Mouse (Mus musculus) CH12.LX (cell line): Measurements from ENCODE around the gene Vmn2r73. TPM values are rescaled to one million over a fixed set of nuclear protein-coding genes. Genes with fewer than 3 reads are reported as not detected.

Experiments
- DNase-seq: peaks from one replicate; pipeline ENCODE4 v3.0.0-alpha.2; 2013; ENCODE audit errors: extremely low read depth
- H3K27ac ChIP-seq: 2 replicates; pipeline ENCODE4 v1.5.1; 2012; ENCODE audit warnings: low read depth, mild to moderate bottlenecking, control low read depth, moderate library complexity; ENCODE audit not compliant: insufficient read depth
- H3K27me3 ChIP-seq: replicated peaks from 2 replicates; pipeline ENCODE3; 2012; ENCODE audit warnings: inconsistent platforms
- H3K36me3 ChIP-seq, 2 experiments: replicated peaks in 1 of 2; 2 replicates each; pipeline versions ENCODE3 to v1.6.1; 2012; ENCODE audit warnings: inconsistent platforms in 1 of 2, low read length in 1 of 2, mild to moderate bottlenecking in 1 of 2, mixed read lengths in 1 of 2, moderate library complexity in 1 of 2; ENCODE audit not compliant: control insufficient read depth in 1 of 2, insufficient read depth in 1 of 2
- H3K4me1 ChIP-seq, 2 experiments: 2 replicates each; pipeline ENCODE4 v1.6.1; 2012; ENCODE audit warnings: inconsistent platforms in 1 of 2, moderate library complexity in 1 of 2; ENCODE audit not compliant: insufficient read depth in 2 of 2, control insufficient read depth in 1 of 2
- H3K4me2 ChIP-seq: 2 replicates; pipeline ENCODE4 v1.6.1; 2012; ENCODE audit warnings: low read depth, mild to moderate bottlenecking, control low read depth; ENCODE audit not compliant: poor library complexity, insufficient read depth, severe bottlenecking
- H3K4me3 ChIP-seq, 3 experiments: fragments of 150-350 bp in 1 of 3; sonication (generic) in 1 of 3; replicated peaks in 1 of 3; 2 replicates each; pipeline versions ENCODE3 to v1.5.1; 2011 to 2012; ENCODE audit warnings: low read depth in 2 of 3, low read length in 2 of 3, mild to moderate bottlenecking in 2 of 3, moderate library complexity in 2 of 3, control low read depth in 1 of 3, improper control_type of control experiment in 1 of 3, inconsistent platforms in 1 of 3, mixed read lengths in 1 of 3; ENCODE audit not compliant: poor library complexity in 1 of 3
- H3K79me2 ChIP-seq: replicated peaks from 2 replicates; pipeline ENCODE4 v1.6.1; 2012; ENCODE audit warnings: mild to moderate bottlenecking, moderate library complexity; ENCODE audit not compliant: control insufficient read depth, poor library complexity, insufficient read depth, severe bottlenecking; ENCODE audit errors: extremely low read depth
- H3K9ac ChIP-seq: 2 replicates; pipeline ENCODE4 v1.6.1; 2012; ENCODE audit warnings: low read depth, mild to moderate bottlenecking, control low read depth, moderate library complexity; ENCODE audit not compliant: insufficient read depth
- H3K9me3 ChIP-seq: replicated peaks from 2 replicates; pipeline ENCODE3; 2012; ENCODE audit warnings: low read length, inconsistent platforms, mixed read lengths
- CHD2 ChIP-seq: IDR thresholded peaks from 2 replicates; pipeline ENCODE4 v1.6.1; 2011; ENCODE audit warnings: low read length, improper control_type of control experiment
- ETS1 ChIP-seq: conservative IDR thresholded peaks from 2 replicates; pipeline ENCODE4 v1.6.1; 2012; ENCODE audit warnings: low read depth, mild to moderate bottlenecking, inconsistent platforms, low read length, improper control_type of control experiment, moderate library complexity
- JUN ChIP-seq: IDR thresholded peaks from 2 replicates; pipeline ENCODE4 v1.6.1; 2011; ENCODE audit warnings: low read depth, mild to moderate bottlenecking, low read length, improper control_type of control experiment, moderate library complexity; ENCODE audit not compliant: insufficient read depth
- MAFK ChIP-seq: IDR thresholded peaks from 2 replicates; pipeline ENCODE4 v1.6.1; 2011; ENCODE audit warnings: low read length, improper control_type of control experiment; ENCODE audit not compliant: insufficient replicate concordance
- MAZ ChIP-seq: IDR thresholded peaks from 2 replicates; pipeline ENCODE4 v1.6.1; 2012; ENCODE audit warnings: low read depth, mild to moderate bottlenecking, inconsistent platforms, low read length, improper control_type of control experiment, moderate library complexity
- MEF2A ChIP-seq: IDR thresholded peaks from 2 replicates; pipeline ENCODE4 v1.6.1; 2014; ENCODE audit warnings: low read depth, mild to moderate bottlenecking, inconsistent platforms, low read length, improper control_type of control experiment, borderline replicate concordance
- MXI1 ChIP-seq: IDR thresholded peaks from 2 replicates; pipeline ENCODE4 v1.6.1; 2011; ENCODE audit warnings: mild to moderate bottlenecking, low read depth, low read length, improper control_type of control experiment
- NRF1 ChIP-seq: IDR thresholded peaks from 2 replicates; pipeline ENCODE4 v1.6.1; 2014; ENCODE audit warnings: low read depth, mild to moderate bottlenecking, inconsistent platforms, low read length, improper control_type of control experiment, moderate library complexity
- POLR2A ChIP-seq: IDR thresholded peaks from 2 replicates; pipeline ENCODE4 v1.6.1; 2011; ENCODE audit warnings: low read depth, mild to moderate bottlenecking, improper control_type of control experiment, low read length
- RAD21 ChIP-seq: IDR thresholded peaks from 2 replicates; pipeline ENCODE4 v1.6.1; 2011; ENCODE audit warnings: low read depth, mild to moderate bottlenecking, low read length, improper control_type of control experiment, moderate library complexity
- RCOR1 ChIP-seq: conservative IDR thresholded peaks from 2 replicates; pipeline ENCODE4 v1.6.1; 2012; ENCODE audit warnings: low read depth, mild to moderate bottlenecking, inconsistent platforms, low read length, improper control_type of control experiment
- SIN3A ChIP-seq: IDR thresholded peaks from 2 replicates; pipeline ENCODE4 v1.6.1; 2012; ENCODE audit warnings: low read length, improper control_type of control experiment, inconsistent platforms
- SMC3 ChIP-seq: IDR thresholded peaks from 2 replicates; pipeline ENCODE4 v1.6.1; 2011; ENCODE audit warnings: low read depth, low read length, improper control_type of control experiment
- TBP ChIP-seq: conservative IDR thresholded peaks from 2 replicates; pipeline ENCODE4 v1.6.1; 2011; ENCODE audit warnings: low read depth, low read length, improper control_type of control experiment
- TCF12 ChIP-seq: IDR thresholded peaks from 2 replicates; pipeline ENCODE4 v1.6.1; 2014; ENCODE audit warnings: low read depth, mild to moderate bottlenecking, inconsistent platforms, low read length, improper control_type of control experiment
- UBTF ChIP-seq: IDR thresholded peaks from 2 replicates; pipeline ENCODE4 v1.6.1; 2012; ENCODE audit warnings: low read depth, mild to moderate bottlenecking, inconsistent platforms, low read length, improper control_type of control experiment, moderate library complexity
- USF1 ChIP-seq: IDR thresholded peaks from 2 replicates; pipeline ENCODE4 v1.6.1; 2014; ENCODE audit warnings: low read depth, mild to moderate bottlenecking, inconsistent platforms, low read length, improper control_type of control experiment
- ZKSCAN1 ChIP-seq: IDR thresholded peaks from 2 replicates; pipeline ENCODE4 v1.6.1; 2012; ENCODE audit warnings: low read depth, inconsistent platforms, low read length, improper control_type of control experiment, borderline replicate concordance
- ZMIZ1 ChIP-seq: IDR thresholded peaks from 2 replicates; pipeline ENCODE4 v1.6.1; 2012; ENCODE audit warnings: low read depth, mild to moderate bottlenecking, inconsistent platforms, low read length, improper control_type of control experiment
- ZNF384 ChIP-seq: IDR thresholded peaks from 2 replicates; pipeline ENCODE4 v1.6.1; 2012; ENCODE audit warnings: low read depth, low read length, improper control_type of control experiment, inconsistent platforms
- dilution Hi-C: fragments of 300-500 bp; cut with MboI; formaldehyde crosslinking; loops from 2 replicates; pipeline ENCODE4 v1.14.3; 2020; ENCODE audit warnings: low sequenced_read_pairs; ENCODE audit not compliant: extremely low pct_unique_long_range_greater_than_20kb, extremely low pct_ligation_motif_present
- in situ Hi-C: fragments of 300-500 bp; cut with MboI; formaldehyde crosslinking; loops from 3 replicates; pipeline ENCODE4 v1.14.3; 2019; ENCODE audit warnings: low sequenced_read_pairs, low pct_ligation_motif_present, low pct_unique_long_range_greater_than_20kb, mixed read lengths
- polyA plus RNA-seq: library from polyadenylated mRNA; unstranded; fragments of >175 nt; gene quantifications from 2 replicates; pipeline ENCODE4 v1.2.1, GENCODE M21; 2012; ENCODE audit warnings: low read depth; ENCODE audit not compliant: insufficient read length
- total RNA-seq, 2 experiments: library from RNA; depleted of rRNA; stranded (reverse); fragments of 300-350 nt in 1 of 2; fragments of >200 nt in 1 of 2; gene quantifications; 2 replicates each; pipeline ENCODE4 v1.2.3; 2012 to 2014

Gene Vmn2r73
- not detected in 2 replicates for total RNA-seq (2012; rRNA removed)
- total RNA-seq (2014; rRNA removed), result not detected in 2 replicates
- not detected in 2 replicates for polyA plus RNA-seq

DNA sequence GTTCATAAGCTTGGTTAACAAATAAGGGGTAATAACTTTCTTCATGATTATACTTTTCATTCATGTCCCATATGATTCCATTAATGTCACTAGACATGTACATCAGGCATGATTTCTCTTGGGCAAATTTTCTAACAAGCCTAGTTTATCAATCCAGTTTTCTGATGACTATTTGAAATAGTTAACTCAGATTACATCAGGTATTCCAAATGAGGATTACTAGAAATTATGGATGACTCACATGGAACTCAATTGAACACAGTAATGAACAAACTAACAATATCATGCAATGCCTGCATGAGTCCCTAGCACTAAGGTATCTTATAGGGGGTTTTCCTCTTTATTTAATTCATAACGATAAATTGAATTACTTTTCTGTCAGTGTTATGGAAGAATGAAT, at the start of gene Vmn2r73:
Gene Vmn2r73, minus strand, starts transcription at position 101 of the 400 bp plus-strand sequence.
- Histone ChIP-seq H3K4me2 (no peak within 1 kb of the TSS), H3K4me3 (no peak within 1 kb of the TSS), H3K9me3 (peaks cover 4% of the 10 kb centered on the region), H3K79me2 (no peaks in the 10 kb centered on the region), H3K27me3 (no peaks in the 10 kb centered on the region), H3K36me3 (no peaks in the 10 kb centered on the region), H3K27ac (no peak within 1 kb of the TSS), H3K4me1 (no peaks in the 10 kb centered on the region), H3K9ac (no peak within 1 kb of the TSS)
- dilution Hi-C loops, result no loop called here
- in situ Hi-C loops, result no loop called here
- DNase-seq, result no peak
- TF ChIP-seq USF1 (no peak), RAD21 (no peak), ZNF384 (no peak), POLR2A (no peak), SIN3A (no peak), JUN (no peak), UBTF (no peak), ZMIZ1 (no peak), RCOR1 (no peak), MEF2A (no peak), ZKSCAN1 (no peak), SMC3 (no peak), ETS1 (no peak), TCF12 (no peak), MAFK (no peak), MXI1 (no peak), NRF1 (no peak), TBP (no peak), CHD2 (no peak)

GRCm38 (mm10) chr7:85840090-85840948, 35.7 kb downstream of the Vmn2r73 start:
- H3K4me3 ChIP-seq, result no peak overlapping the region
- dilution Hi-C loops, result no loop called here
- DNase-seq, result no peak
- no peaks in the 10 kb centered on the region for H3K4me1 ChIP-seq
- no peak overlapping the region for H3K4me2 ChIP-seq
- no peak for TF ChIP-seq JUN
- no peak for TF ChIP-seq USF1
- no peak for TF ChIP-seq NRF1
- TF ChIP-seq MAZ, result no peak
- TF ChIP-seq MXI1, result no peak
- no peaks in the 10 kb centered on the region for H3K79me2 ChIP-seq
- in situ Hi-C loops, result no loop called here
- H3K9ac ChIP-seq, result no peak overlapping the region
- peaks cover 16% of the 10 kb centered on the region for H3K9me3 ChIP-seq
- H3K36me3 ChIP-seq, result no peaks in the 10 kb centered on the region
- no peak overlapping the region for H3K27ac ChIP-seq
- H3K27me3 ChIP-seq, result no peaks in the 10 kb centered on the region
